Mouse (Mus musculus): Measurements from ENCODE around the gene Sec24c.
A peak's percentile ranks its signal among the peaks of the same experiment; 100 is the strongest.

Sec24c gene

DNA sequence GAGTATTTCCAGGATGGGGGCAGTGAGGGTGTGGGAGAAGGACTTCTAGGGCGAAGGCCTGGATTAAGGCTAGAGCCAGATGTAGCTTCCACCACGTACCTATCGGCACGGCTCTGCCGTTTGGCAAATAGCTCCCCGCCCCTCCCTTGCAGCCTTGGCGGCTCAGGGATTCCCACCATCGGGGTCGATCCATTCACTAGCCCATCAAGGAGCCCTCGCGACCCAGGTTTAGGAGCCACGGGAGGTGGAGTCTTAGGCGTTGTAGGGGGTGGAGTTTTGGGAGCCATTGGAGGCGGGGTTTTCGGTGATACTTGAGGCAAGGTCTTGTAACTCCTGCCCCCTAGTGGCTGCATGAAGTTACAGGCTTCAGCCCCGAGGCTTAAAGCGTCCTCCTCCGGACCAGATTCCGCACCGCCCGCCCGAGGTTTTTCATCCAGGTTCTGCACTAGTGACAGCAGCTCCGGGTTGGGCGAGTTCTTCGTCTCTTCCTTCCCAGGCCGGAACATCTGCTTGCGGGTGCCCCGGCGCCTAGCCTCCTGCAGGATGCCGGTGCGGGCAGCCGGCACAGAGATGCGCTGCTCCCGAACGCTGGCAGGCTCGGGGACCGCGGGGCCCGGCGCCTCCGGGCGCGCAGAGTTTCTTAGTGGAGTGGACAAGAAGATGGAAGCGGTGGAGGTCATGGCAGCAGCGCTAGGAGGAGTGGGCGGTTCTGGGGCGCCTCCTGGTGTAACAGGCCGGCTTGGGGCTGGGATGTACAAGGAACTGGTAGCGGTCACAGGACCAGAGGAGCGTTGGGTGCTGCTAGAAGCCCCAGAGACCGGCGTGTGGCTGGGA lies 13.1 kb upstream of the Sec24c start:
- DNase-seq (ENCODE audit: low read depth), result peak; percentile 98

DNA sequence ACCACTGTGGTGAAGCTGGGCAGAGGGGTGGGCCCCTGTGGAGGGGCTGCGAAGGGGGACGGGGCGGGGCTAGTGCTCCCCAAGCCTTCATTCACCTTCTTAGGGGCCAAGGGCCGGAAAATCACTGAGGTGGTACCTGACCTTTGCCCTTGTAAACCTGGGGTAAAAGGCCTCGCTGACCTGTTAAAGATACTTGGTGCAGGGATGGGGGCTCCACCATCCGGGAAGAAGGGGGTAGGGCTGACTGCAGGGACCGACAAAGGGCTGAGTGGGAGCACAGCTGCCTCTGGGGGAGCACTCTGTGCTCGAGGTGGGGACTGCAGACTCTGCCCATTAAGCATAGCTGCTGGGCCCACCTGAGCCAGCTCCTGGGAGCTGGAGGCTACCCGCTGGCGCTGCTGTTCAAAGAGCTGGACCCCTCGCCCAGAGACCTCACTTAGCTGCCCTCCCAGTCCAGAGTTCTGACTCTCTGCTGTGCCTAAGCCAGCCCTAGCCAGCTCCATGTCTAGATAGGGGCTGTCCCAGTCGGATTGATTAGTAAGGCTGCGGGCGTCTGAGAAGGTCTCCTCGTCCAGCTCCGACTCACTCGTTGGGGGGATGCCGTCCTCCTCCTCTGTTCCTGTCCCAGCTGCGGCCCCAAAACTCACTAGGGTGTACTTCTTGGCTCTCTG lies 12.3 kb upstream of the Sec24c start:
- DNase-seq (ENCODE audit: low read depth), result peak; percentile 38

DNA sequence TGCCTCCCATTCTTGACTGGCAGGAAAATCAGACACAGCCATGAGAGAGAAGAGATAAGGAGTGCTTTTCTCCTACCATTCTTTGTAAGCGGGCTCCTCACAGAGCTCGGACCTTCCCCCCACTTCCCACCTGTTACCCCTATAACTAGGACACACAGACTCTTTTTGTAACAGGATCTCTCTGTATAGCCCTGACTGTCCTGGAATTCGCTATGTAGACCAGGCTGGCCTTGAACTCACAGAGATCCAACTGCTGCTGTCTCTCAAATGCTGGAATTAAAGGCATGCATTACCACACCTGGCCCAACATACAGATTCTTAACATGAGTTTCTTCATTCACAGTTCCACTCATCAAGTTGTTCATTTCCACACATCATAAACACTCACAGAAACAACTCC lies 11.4 kb upstream of the Sec24c start:
- DNase-seq (ENCODE audit: low read depth), result no peak

DNA sequence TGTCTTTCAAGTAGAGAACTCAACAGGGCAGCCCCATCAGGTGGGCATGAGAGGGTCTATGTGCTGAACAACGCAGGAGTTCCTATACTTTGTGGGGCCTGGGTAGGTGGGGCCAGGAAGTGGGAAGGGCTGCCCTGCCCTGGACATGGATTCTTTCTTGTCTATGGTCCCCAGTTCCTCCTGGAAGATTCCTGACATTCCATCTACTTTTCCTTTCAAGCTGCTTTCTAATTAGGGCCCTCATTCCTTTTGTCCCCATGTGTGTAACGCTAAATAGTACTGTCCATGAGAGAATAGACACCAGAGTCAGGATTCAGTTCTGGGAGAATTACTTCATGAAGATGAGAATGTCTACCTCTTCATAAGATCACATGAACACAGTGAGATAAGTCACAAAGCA lies 10.5 kb upstream of the Sec24c start:
- DNase-seq (ENCODE audit: low read depth), result no peak

DNA sequence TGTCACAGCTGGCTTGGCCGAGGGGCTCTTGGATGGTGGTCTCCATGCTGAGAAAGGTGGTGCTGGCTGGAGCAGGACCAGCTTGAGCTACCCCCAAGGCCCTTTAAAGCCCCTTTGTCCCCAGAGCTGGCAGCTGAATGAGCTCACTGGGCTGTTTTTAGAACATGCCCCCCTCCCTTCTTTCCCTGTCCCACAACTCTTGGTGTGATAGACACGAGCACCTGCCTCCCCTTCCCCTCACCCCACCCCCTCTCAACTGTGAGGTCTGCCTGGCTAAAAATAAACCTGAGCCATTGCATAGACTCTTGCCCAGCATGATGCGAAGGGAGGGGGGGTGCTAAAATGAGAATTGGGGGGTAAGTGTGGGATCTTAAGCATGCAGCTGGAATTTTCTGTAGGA lies 9.7 kb upstream of the Sec24c start:
- no peak for DNase-seq (ENCODE audit: low read depth)

DNA sequence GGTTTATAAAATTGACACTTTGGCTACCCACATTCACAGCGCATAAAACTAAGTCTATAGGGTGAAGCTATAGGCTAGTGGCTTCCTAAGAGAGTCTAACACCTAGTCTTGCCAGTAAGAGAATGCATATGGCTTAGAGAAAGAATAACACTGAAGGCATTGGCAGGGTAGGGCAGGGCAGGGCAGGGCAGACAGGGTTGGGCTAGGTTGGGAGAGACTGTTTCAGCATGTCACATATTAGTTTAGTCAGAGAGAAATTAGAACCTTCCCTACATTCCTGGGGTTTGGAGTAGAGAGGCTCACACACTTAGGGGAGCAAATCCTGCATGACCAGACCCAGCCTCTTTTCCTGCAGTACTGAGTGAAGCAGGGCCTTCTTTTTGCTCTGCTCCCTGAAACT lies 6.6 kb upstream of the Sec24c start:
- DNase-seq (ENCODE audit: low read depth), result no peak

DNA sequence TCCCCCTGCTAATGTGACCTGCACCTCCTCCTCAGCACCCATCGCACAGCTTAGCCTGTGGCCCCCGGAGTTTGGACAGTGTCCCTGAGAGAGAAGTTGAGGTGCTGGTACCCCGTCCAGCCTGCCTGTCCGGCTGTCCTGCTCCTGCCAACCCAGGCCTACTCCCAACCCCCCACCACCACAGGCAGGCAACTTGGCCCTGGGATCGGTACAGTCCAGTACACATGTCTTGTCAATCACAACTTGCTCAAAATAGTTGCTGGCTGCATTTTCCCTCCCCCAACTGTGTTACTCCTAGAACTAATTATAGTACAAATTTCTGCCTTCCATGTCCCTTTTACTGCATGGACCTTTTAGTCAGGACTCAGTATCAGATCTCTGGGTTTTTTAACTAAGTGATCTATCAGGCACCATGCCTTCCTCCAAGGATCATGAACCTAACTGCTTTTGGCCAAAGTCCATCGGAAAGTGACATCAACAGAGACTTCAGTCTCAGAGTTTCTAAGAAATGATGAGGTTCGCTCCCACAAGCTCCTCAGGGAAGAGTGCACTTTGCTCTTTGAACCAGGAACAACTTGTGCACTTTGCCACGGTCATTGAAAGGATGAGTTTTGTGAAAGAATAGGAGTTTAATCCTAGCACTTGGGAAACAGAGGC lies 5.8 kb upstream of the Sec24c start, which contains the start of gene Synpo2l:
Synpo2l (minus strand) TSS at position 201 of the 657 bp plus-strand sequence.
- peak; percentile 10 for DNase-seq (ENCODE audit: low read depth)

DNA sequence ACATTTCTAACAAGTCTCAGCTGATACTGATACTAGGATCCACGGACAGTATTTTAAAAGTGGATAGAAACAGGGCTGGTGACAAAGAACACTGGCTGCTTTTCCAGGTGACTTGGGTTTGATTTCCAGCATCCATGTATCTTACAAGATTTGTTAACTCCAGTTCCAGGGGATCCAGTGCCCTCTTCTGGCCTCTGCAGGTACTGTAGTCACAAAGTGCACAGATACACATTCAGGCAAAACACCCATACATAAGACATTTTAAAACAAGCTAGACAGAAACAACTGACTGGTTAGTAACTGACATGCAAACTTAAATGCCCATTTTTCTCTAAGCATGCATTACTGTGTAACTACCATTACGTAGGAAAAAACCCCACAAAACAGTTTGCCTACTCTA lies 1.1 kb upstream of the Sec24c start:
- DNase-seq (ENCODE audit: low read depth), result peak; percentile 79

DNA sequence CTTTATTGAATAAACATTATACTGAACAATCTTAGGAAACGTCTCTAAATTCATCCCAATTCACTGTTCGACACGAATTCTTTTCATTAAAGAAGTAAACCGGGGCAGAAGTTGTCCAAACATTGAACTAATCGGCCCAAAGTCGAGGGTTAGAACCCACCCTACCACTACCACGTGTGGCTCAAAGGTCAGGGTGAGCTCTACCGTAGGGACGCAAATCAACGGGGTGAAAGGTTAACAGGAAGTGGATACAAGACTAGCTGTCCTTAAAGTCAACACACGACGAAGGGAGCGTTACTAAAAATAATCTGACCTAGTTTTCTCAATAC lies 409 bp upstream of the Sec24c start:
- DNase-seq (ENCODE audit: low read depth), result no peak

DNA sequence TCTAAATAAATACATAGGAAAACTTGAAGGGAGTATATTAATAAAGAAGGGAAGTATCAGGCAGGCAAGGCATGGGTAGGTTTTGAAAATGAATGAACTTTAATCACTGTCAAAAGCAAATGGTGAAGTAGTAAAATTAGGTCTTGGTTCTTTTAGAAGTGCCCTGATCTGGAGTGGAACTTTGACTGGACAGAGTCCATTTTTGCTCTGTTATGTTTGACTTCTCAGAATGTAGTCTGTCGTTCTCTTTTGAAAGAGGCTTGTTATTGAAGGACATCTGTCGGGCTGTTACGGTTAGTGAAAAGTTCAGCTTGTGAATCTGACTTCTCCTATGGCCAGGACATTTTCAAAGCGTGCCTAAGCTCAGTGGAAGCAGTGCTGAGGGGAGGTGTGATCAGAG lies 3.8 kb downstream of the Sec24c start:
- DNase-seq (ENCODE audit: low read depth), result no peak

DNA sequence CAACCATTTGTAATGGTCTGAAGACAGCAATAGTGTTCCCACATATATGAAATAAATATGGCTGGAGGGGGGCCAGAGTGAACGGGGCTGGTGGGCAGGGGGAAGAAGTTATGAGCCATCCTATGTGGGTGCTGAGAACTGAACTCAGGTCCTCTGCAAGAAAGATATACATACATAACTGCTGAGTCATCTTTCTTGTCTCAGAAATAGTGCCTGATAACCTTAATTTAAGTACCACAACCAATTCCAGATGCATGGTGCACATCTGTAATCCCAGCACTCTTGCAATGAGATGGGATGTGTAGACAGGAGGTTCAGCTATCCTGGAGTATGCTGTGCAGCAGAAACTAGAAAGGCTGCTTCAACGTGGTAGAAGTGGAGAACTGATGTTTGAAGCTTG lies 7.6 kb downstream of the Sec24c start:
- no peak for DNase-seq (ENCODE audit: low read depth)

DNA sequence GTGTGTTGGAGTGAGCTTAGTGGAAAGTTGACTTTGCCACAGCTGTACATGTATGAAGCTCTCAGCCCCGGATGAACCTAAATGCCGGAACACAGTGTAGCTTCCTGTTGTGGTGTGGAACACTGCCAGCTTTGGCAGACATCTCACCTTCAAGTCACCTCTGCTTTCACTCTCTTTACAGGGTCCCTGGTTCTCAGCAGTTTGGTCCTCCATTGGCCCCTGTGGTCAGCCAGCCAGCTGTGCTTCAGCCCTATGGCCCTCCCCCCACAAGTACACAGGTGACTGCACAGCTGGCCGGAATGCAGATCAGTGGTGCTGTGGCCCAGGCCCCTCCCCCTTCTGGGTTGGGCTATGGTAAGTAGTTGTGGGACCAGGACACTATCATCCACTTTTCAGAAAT lies 8.4 kb downstream of the Sec24c start:
- no peak for DNase-seq (ENCODE audit: low read depth)

DNA sequence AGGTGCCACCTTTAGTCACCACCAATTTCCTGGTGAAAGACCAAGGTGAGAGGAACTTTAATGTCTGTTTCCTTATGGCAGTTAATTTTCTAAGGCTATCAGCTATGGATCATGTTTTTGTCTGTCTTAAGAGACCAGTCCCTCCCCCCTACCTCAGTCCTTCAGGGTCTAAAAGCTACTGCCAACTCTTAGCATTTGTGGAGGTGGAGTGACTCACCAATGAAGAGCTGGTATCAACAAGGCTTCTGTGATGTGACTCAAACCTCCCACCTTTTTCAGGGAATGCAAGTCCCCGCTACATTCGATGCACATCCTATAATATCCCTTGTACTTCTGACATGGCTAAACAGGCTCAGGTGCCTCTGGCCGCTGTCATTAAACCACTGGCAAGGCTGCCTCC lies 12.5 kb downstream of the Sec24c start:
- DNase-seq (ENCODE audit: low read depth), result no peak

DNA sequence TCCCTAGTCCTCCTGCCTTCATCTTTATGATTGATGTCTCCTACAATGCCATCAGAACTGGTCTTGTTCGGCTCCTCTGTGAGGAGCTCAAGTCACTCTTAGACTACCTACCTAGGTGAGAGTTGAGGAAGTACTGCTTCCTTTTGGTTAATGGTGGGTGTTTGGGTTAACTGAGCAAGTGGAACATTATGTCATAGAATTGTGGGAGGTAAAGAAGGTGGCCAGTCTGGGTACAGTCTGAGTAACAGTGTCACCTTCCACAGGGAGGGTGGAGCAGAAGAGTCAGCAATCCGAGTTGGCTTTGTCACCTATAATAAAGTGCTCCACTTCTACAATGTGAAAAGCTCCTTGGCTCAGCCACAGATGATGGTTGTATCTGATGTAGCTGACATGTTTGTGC lies 14.9 kb downstream of the Sec24c start:
- DNase-seq (ENCODE audit: low read depth), result no peak

DNA sequence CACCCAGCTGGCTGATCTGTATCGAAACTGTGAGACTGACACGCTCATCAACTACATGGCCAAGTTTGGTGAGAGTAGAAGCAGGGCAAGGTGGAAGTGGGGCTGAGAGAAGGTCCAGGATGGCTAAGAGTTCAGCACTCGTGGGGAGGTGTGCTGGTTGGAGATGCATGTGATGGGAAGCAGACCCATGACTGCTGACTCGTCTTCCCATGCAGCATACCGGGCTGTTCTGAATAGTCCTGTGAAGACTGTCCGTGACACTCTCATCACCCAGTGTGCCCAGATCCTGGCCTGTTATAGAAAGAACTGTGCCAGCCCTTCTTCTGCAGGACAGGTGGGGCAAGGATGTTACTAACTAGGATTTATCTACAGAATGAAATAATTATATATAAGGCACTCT lies 17.7 kb downstream of the Sec24c start:
- DNase-seq (ENCODE audit: low read depth), result no peak

DNA sequence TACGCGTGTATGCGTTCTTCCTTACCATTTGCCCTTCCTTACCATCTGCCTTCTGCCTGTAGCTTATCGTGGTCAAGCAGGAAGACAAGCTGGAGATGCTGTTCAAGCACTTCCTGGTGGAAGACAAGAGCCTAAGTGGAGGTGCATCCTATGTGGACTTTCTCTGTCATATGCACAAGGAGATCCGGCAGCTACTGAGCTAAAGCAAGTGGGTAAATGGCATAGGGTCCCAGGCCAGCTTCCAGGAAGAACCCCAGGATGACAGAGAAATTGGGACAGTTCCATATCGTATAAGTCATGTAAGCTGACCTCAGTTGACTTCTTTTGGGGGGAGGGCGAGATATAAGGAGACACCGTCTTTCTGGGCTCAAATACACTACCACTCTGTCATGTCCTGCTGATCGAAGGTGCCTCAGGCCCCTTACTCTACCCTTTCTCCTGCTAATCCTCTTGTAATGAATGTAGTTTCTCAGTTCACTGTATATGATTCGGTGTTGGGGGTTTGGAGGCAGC lies 19.5 kb downstream of the Sec24c start:
- DNase-seq (ENCODE audit: low read depth), result no peak

DNA sequence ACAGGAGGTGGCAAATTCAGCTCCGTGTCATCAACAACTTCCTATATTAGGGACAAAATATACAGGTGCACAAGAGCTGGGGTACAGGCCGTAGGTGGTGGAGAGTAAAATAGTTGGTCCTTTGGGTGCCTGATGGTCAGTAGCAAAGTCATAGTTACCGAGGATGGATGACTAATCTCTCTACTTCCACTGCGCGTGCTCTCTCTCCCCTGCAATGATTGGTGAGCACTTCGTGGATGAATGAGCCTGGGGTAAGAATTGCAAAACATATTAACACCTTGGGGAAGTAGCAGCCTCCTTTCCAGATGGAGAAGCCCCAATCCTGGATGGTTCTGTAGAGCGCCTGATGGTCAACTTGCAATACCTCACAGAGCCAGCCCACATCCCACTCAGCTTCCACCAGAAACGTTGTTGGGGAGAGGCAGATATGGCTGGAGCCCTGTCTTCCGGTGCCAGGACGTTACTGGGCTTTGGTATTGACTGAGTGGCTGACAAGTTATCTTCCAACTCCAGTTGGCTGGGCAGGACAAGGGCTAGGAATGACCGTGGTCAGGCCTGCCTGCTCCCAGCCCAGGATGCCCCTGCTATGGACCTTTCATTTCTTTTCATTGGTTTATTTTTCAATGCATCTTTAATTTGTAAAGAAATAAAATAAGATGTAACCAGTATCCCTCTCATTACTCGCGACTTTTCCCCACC lies 20.2 kb downstream of the Sec24c start:
- no peak for DNase-seq (ENCODE audit: low read depth)

DNA sequence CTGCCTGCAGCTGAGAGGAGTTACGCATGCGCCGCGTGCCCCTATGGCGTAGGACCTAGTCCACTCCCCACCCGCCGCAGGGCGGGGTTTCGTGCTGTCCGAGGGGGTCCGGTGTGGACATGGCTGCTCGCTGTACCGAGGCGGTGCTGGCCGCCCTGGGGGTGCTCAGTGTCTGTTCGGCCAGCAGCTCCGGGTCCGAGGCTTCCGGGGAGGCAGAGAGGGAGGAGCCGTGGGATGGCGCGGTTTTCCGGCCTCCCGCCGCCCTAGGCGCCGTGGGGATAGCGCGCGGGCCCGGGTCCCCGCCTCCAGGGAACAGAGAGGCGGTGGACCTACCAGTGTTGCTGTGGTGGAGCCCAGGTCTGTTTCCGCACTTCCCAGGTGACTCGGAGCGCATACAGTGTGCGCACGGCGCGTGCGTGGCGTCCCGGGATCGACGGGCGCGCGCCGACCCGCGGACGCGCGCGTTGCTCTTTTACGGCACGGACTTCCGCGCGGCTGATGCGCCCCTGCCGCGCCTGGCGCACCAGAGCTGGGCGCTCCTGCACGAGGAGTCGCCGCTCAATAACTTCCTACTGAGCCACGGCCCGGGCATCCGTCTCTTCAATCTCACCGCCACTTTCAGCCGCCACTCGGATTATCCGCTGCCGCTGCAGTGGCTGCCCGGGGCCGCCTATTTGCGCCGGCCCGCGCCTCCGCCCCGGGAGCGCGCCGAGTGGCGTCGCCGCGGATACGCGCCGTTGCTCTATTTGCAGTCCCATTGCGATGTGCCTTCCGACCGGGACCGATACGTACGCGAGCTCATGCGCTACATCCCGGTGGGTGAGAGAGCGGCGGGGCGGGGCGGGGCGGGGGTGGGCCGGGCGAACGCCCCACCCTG lies 21.0 kb downstream of the Sec24c start, which contains the start of gene Fut11:
Fut11 (plus strand) TSS at position 85 of the 877 bp plus-strand sequence.
- peak; percentile 84 for DNase-seq (ENCODE audit: low read depth)

DNA sequence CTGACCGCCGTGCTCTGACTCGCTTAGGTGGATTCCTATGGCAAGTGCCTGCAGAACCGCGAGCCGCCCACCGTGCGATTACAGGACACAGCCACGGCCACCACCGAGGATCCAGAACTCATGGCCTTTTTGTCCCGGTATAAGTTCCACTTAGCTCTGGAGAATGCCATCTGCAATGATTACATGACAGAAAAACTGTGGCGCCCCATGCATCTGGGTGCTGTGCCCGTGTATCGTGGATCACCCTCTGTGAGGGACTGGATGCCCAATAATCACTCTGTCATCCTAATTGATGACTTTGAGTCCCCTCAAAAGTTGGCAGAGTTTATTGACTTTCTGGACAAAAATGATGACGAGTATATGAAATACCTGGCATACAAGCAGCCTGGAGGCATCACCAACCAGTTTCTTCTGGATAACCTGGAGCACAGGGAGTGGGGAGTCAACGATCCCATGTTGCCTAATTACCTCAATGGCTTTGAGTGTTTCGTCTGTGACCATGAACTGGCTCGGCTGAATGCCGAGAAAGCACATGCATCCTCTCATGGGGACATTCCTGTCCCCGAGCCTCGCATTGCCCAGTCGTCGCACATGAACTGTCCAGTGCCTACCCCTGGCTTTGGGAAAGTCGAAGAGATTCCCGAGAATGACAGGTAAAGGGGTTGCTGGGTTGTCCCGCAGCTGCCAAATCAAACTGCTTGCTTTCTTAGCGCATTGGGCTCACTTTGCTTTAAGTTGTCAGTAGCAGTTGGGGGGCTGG lies 21.8 kb downstream of the Sec24c start:
- DNase-seq (ENCODE audit: low read depth), result no peak

DNA sequence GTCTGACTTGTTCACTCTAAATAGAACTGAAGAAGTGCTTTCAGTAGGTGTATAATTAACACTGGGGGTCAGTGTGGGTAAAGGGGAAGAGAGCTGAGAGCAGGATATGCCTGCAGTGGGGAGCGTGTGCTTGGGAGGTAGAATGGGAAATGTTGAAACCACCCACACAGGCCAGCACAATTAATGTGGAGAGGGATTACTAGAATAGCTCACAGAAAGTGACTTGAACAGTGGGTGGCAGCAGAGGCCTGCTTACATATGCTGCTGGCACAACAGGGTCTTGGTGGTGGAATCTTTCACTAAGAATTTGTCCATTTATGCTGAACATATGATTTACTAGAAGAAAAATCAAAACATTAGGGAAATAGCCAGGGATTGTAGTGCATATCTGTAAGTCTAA lies 22.9 kb downstream of the Sec24c start:
- DNase-seq (ENCODE audit: low read depth), result peak; percentile 77

DNA sequence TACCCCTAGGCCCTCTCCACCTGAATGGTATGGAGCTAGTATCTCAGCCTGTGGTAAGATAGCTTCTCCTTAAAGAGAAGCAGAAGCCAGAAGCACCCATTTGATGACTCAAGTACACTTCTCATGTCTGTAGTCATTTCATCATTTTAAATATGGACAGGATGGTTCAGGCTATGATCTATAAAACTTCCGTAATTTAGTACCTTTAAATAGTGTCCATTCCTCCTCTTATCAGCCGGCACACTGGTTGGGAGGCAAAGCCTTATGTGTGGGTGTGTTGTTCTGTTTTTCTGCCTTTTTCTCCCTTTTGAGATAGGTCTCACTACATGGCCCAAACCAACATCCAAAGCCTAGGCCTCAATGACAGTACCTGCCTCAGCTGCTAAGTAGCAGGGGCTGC lies 24.4 kb downstream of the Sec24c start:
- DNase-seq (ENCODE audit: low read depth), result no peak

Data from NIH3T3 (cell line).